8 mouse cellular contexts compared by ENCODE assay signal in genomic region chr7:144620721-144621681, GRCm38 (mm10). TPM values are rescaled to one million over a fixed set of nuclear protein-coding genes. Genes with fewer than 3 reads are reported as not detected.
DNase-seq lines count a peak whose midpoint lies in the region; ATAC-seq and TF ChIP-seq lines count a peak whose summit lies in the region.
"Had no signal": no experiment of that assay in that cellular context is flagged by ENCODE, and none has a peak within 500 bp of the region (broad histone marks: within the 10 kb centered on the region; RNA-seq: fewer than 3 reads in every experiment).

No protein-coding gene starts in this region.

- H3K4me1 ChIP-seq in lung, embryonic 14.5 days (ENCODE audit: insufficient read depth): no peaks in the 10 kb centered on the region; the same call in 1 of the 2 replicates
- no peaks in the 10 kb centered on the region for H3K4me1 ChIP-seq in lung, postnatal 0 days (ENCODE audit: insufficient read depth, low read depth, low read length)
- no peaks in the 10 kb centered on the region for H3K4me1 ChIP-seq in stomach, postnatal 0 days (replicated peaks; ENCODE audit: control insufficient read depth, insufficient read depth)

- peak; percentile 38; the same call in 1 of the 2 replicates for ATAC-seq in lung, embryonic 14.5 days (ENCODE audit: insufficient read depth)
- peak; percentile 23; the same call in 1 of the 2 replicates for ATAC-seq in frontal cortex, adult (ENCODE audit: low TSS enrichment)
- peak; percentile 28 for ATAC-seq in lung, postnatal 0 days
- no peak for ATAC-seq in stomach, postnatal 0 days (ENCODE audit: low FRiP score, low TSS enrichment)

- no peak for TF ChIP-seq CTCF in lung, embryonic 14.5 days (IDR thresholded peaks at IDR 0.05; ENCODE audit: low read depth)
- no peak for TF ChIP-seq CTCF in lung, postnatal 0 days (IDR thresholded peaks at IDR 0.05)
- no peak for TF ChIP-seq CTCF in stomach, postnatal 0 days (IDR thresholded peaks at IDR 0.05; ENCODE audit: low read depth)

- H3K27ac ChIP-seq in lung, embryonic 14.5 days (ENCODE audit: low read depth): no peak overlapping the region
- H3K27ac ChIP-seq in lung, postnatal 0 days (ENCODE audit: low read length): no peak overlapping the region
- no peak overlapping the region for H3K27ac ChIP-seq in stomach, postnatal 0 days (replicated peaks)
- H3K27ac ChIP-seq: limb, embryonic 12.5 days had no signal

- no peaks in the 10 kb centered on the region for H3K9me3 ChIP-seq in lung, embryonic 14.5 days (ENCODE audit: low read depth, low read length)
- H3K9me3 ChIP-seq in lung, postnatal 0 days (ENCODE audit: low read length): no peaks in the 10 kb centered on the region
- H3K9me3 ChIP-seq in stomach, postnatal 0 days (ENCODE audit: control insufficient read depth, low read length): no peaks in the 10 kb centered on the region
- H3K9me3 ChIP-seq: limb, embryonic 12.5 days had no signal

- DNase-seq in lung, embryonic 14.5 days: peak; percentile 50
- DNase-seq in lung, postnatal 25 days (ENCODE audit: low spot score): no peak
- peak; percentile 28 for DNase-seq in lung, postnatal 0 days (ENCODE audit: low spot score)
- DNase-seq in stomach, postnatal 0 days (ENCODE audit: low spot score): peak; percentile 34
- DNase-seq in embryo, embryonic 10 days (ENCODE audit: low spot score): no peak
- no peak for DNase-seq in kidney, postnatal 10 days

- H3K4me2 ChIP-seq in lung, embryonic 14.5 days: no peak overlapping the region
- H3K4me2 ChIP-seq in lung, postnatal 0 days (replicated peaks; ENCODE audit: low read depth, low read length): no peak overlapping the region
- no peak overlapping the region for H3K4me2 ChIP-seq in stomach, postnatal 0 days (replicated peaks; ENCODE audit: low read depth)
- H3K4me2 ChIP-seq: limb, embryonic 12.5 days had no signal

- no peak for TF ChIP-seq EP300 in lung, postnatal 0 days (IDR thresholded peaks at IDR 0.05)
- no peak for TF ChIP-seq EP300 in stomach, postnatal 0 days (optimal IDR thresholded peaks at IDR 0.05)

- 58% methylated on average over 22 of the region's 22 CpGs for WGBS in lung, embryonic 14.5 days
- 53% methylated on average over 22 of the region's 22 CpGs for WGBS in lung, postnatal 0 days
- WGBS in stomach, postnatal 0 days: 68% methylated on average over 22 of the region's 22 CpGs

- no peak overlapping the region for H3K9ac ChIP-seq in lung, embryonic 14.5 days
- no peak overlapping the region for H3K9ac ChIP-seq in lung, postnatal 0 days (replicated peaks; ENCODE audit: low read depth)
- H3K9ac ChIP-seq in stomach, postnatal 0 days (ENCODE audit: low read length): no peak overlapping the region
- H3K9ac ChIP-seq: limb, embryonic 12.5 days had no signal

- no peak overlapping the region for H3K4me3 ChIP-seq in lung, embryonic 14.5 days (ENCODE audit: low read depth, low read length)
- no peak overlapping the region for H3K4me3 ChIP-seq in lung, postnatal 0 days (ENCODE audit: low read depth, low read length)
- H3K4me3 ChIP-seq in stomach, postnatal 0 days (ENCODE audit: low read depth, low read length): no peak overlapping the region
- H3K4me3 ChIP-seq: limb, embryonic 12.5 days had no signal

- H3K27me3 ChIP-seq in lung, embryonic 14.5 days (ENCODE audit: insufficient read depth, low read length): no peaks in the 10 kb centered on the region
- H3K27me3 ChIP-seq in lung, postnatal 0 days (replicated peaks; ENCODE audit: insufficient read depth, low read length): no peaks in the 10 kb centered on the region
- H3K27me3 ChIP-seq in stomach, postnatal 0 days (ENCODE audit: control insufficient read depth, insufficient read depth, low read length): no peaks in the 10 kb centered on the region
- H3K27me3 ChIP-seq: limb, embryonic 12.5 days had no signal

- peaks cover 7% of the 10 kb centered on the region; the same call in 1 of the 2 replicates for H3K36me3 ChIP-seq in lung, embryonic 14.5 days (ENCODE audit: insufficient read depth)
- H3K36me3 ChIP-seq in lung, postnatal 0 days (ENCODE audit: insufficient read depth, low read length): no peaks in the 10 kb centered on the region
- H3K36me3 ChIP-seq in stomach, postnatal 0 days (ENCODE audit: control insufficient read depth, insufficient read depth, low read length): 0 out of 2 replicates have a peak, but pooled peaks cover 3% of the 10 kb centered on the region
- H3K36me3 ChIP-seq: limb, embryonic 12.5 days had no signal

RNA-seq across cellular contexts. Expression of gene Fadd, which starts 38.7 kb away (rescaled TPM):
- 12.8 and 13.4 TPM in 2 replicates for polyA plus RNA-seq in lung, embryonic 14.5 days (2014; fragmentation: Nextera tagmentation; extraction: Ambion mirVana)
- 7.4 and 8.1 TPM in 2 replicates for polyA plus RNA-seq in lung, postnatal 0 days (2015; fragmentation: Nextera tagmentation; extraction: Ambion mirVana)
- 7.8 and 8.9 TPM in 2 replicates for polyA plus RNA-seq in stomach, postnatal 0 days (2015; fragmentation: Nextera tagmentation; extraction: Ambion mirVana)

Comparison
In these comparisons a context has a peak if more than half of its experiments do, and no peak if none do; other contexts are left out.
1. DNase-seq: peak in lung, embryonic 14.5 days (single experiment), lung, postnatal 0 days (single experiment) and stomach, postnatal 0 days (single experiment); none in lung, postnatal 25 days (single experiment), embryo, embryonic 10 days (single experiment) and kidney, postnatal 10 days (single experiment).